Mouse (Mus musculus): ENCODE results near the gene Mettl22. TPM values are rescaled to one million over a fixed set of nuclear protein-coding genes. Genes with fewer than 3 reads are reported as not detected.

Mettl22 gene
- polyA plus RNA-seq, 1 experiment from 2014 or later: 14.1 TPM

DNA sequence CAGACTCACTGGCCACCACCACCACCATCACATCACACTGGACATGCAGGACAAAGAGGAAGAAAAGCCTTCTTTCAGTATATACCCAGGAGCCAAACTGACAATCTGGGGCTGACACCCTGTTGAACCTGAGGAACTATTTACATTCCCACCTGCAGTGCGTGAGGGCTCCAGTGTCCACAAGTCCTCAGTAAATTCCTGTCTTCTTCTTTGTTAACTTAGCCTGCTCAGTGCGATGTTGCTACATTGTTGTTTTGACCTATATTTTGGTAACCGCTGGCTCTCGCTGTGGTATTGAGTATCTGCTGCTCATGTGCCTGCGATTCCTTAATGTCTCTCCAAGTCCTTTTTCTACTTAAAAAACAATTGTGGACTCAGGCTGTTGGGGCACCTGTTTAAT is 49.9 kb downstream of the Mettl22 start:
- Histone ChIP-seq H3K27ac (replicated peaks; ENCODE audit: low read depth, low read length) (no peak overlapping the region), H3K36me3 (ENCODE audit: control insufficient read depth, insufficient read depth, low read length) (no peaks in the 10 kb centered on the region), H3K9ac (ENCODE audit: low read length) (no peak overlapping the region), H3K27me3 (ENCODE audit: control insufficient read depth, insufficient read depth, low read length) (no peaks in the 10 kb centered on the region), H3K4me3 (ENCODE audit: low read depth, low read length) (no peak overlapping the region), H3K4me2 (ENCODE audit: low read depth, severe bottlenecking) (no peak overlapping the region), H3K4me1 (ENCODE audit: control insufficient read depth, insufficient read depth, low read length) (peaks cover 10% of the 10 kb centered on the region; the same call in 1 of the 2 replicates), H3K9me3 (ENCODE audit: control insufficient read depth, low read length) (no peaks in the 10 kb centered on the region)
- WGBS: 84% methylated on average over 5 of the region's 5 CpGs
- DNase-seq (ENCODE audit: low spot score) (no peak), ATAC-seq (ENCODE audit: insufficient number of reproducible peaks, low FRiP score, low TSS enrichment, low read depth) (no peak)

DNA sequence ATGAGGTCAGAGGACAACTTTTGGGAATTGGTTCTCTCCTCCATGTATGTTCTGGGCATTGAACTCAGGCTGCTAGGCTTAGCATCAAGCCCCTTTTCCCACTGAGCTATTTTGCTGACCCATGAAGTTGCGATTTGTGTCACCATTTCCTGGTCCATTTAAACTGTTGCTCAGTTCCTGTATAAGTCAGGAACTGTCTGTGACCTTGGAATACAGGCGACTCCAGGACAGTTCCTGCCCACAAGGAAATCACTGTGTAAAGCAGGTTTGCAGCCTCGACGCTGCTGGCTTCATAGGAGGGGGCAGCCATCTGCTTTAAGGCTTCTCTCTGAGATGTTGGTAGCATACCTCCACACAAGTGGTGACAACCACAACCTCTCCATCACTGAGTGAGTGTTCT is 50.7 kb downstream of the Mettl22 start:
- H3K27me3 ChIP-seq (ENCODE audit: control insufficient read depth, insufficient read depth, low read length): no peaks in the 10 kb centered on the region
- H3K27ac ChIP-seq (replicated peaks; ENCODE audit: low read depth, low read length): no peak overlapping the region
- H3K4me2 ChIP-seq (ENCODE audit: low read depth, severe bottlenecking): no peak overlapping the region
- no peaks in the 10 kb centered on the region for H3K9me3 ChIP-seq (ENCODE audit: control insufficient read depth, low read length)
- H3K36me3 ChIP-seq (ENCODE audit: control insufficient read depth, insufficient read depth, low read length): no peaks in the 10 kb centered on the region
- no peak overlapping the region for H3K9ac ChIP-seq (ENCODE audit: low read length)
- ATAC-seq (ENCODE audit: insufficient number of reproducible peaks, low FRiP score, low TSS enrichment, low read depth): no peak
- H3K4me1 ChIP-seq (ENCODE audit: control insufficient read depth, insufficient read depth, low read length): peaks cover 10% of the 10 kb centered on the region; the same call in 1 of the 2 replicates
- no peak overlapping the region for H3K4me3 ChIP-seq (ENCODE audit: low read depth, low read length)
- 82% methylated on average over 4 of the region's 4 CpGs for WGBS
- no peak for DNase-seq (ENCODE audit: low spot score)

DNA sequence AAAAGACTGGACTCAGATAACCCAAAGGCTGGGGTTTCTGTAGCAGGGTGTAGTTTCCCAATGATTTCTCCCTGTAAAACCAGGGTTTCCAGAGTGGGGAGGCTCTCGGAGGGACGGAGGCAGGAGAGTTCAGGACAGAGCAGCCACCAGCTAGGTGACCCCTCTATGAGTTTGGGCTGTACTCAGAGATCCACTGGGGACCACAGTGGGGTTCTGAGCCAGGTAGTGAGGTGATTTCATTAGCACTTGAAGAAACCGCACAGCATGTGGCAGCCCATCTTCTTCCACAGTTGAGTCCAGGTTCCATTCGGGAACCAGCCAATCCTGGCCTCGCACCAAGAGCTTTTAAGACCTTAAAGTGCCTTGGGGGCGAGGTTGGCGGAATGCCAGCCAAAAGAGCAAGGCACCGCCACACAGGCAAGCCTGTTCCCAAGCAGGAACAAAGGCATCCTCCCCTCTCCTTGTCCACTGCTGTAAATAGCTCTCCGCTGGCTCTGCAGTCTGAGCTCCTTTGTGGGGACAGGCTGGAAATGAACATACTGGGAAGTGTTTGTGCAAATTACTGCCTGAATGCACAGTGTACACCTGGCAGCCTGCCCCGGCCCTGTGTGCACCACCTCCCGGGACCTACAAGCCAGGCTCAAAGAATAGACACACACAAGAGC is 53.0 kb downstream of the Mettl22 start:
- H3K4me2 ChIP-seq (ENCODE audit: low read depth, severe bottlenecking): no peak overlapping the region

DNA sequence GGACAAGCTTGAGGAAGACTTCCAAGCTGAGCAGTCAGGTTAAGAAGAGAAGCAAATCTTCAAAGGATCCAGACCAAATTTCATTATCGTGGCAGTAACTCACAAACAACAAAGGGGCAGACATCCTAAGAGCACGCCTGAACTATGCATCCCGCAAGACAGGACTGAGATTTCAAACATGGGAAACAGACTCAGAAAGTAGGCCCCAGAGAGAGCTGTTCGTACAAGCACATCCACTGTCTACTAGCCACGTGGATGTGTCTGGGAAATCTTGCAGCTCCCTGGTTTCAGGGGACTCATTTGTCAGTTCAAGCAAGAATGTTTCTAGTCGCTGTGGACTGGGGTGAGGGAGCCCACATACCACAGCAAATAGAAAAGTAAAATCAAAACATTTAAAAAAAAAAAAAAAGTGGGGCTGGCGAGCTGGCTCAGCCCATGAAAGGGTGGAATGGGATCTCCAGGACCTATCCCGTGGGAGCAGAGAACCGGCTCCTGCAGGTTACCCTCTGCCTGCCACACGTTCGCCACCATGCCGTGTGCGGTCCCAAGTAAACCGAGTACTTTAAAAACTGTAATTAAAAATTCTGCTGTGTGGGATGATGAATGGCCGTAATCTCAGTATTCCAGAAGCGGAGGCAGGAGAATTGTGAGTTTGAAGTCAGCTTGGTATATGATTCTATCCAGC is 53.7 kb downstream of the Mettl22 start:
- H3K36me3 ChIP-seq (ENCODE audit: control insufficient read depth, insufficient read depth, low read length): no peaks in the 10 kb centered on the region
- peaks cover 10% of the 10 kb centered on the region; the same call in 1 of the 2 replicates for H3K4me1 ChIP-seq (ENCODE audit: control insufficient read depth, insufficient read depth, low read length)
- ATAC-seq (ENCODE audit: insufficient number of reproducible peaks, low FRiP score, low TSS enrichment, low read depth): peak; percentile 67; the same call in 1 of the 2 replicates
- no peaks in the 10 kb centered on the region for H3K27me3 ChIP-seq (ENCODE audit: control insufficient read depth, insufficient read depth, low read length)
- H3K4me2 ChIP-seq (ENCODE audit: low read depth, severe bottlenecking): no peak overlapping the region
- WGBS: 66% methylated on average over 16 of the region's 16 CpGs
- peak overlapping the region; percentile 80 for H3K27ac ChIP-seq (replicated peaks; ENCODE audit: low read depth, low read length)
- no peak for DNase-seq (ENCODE audit: low spot score)
- H3K9me3 ChIP-seq (ENCODE audit: control insufficient read depth, low read length): no peaks in the 10 kb centered on the region
- H3K4me3 ChIP-seq (ENCODE audit: low read depth, low read length): no peak overlapping the region
- H3K9ac ChIP-seq (ENCODE audit: low read length): 0 out of 2 replicates have a peak overlapping the region, but pooled peaks have one; percentile 5

More for the DNA sequence above, 53.0 kb downstream of the Mettl22 start:
- 39% methylated on average over 11 of the region's 11 CpGs for WGBS
- Histone ChIP-seq H3K4me1 (ENCODE audit: control insufficient read depth, insufficient read depth, low read length) (peaks cover 10% of the 10 kb centered on the region; the same call in 1 of the 2 replicates), H3K4me3 (ENCODE audit: low read depth, low read length) (no peak overlapping the region), H3K27me3 (ENCODE audit: control insufficient read depth, insufficient read depth, low read length) (no peaks in the 10 kb centered on the region), H3K9ac (ENCODE audit: low read length) (0 out of 2 replicates have a peak overlapping the region, but pooled peaks have one; percentile 5), H3K9me3 (ENCODE audit: control insufficient read depth, low read length) (no peaks in the 10 kb centered on the region), H3K27ac (replicated peaks; ENCODE audit: low read depth, low read length) (peak overlapping the region; percentile 80), H3K36me3 (ENCODE audit: control insufficient read depth, insufficient read depth, low read length) (no peaks in the 10 kb centered on the region)
- peak; percentile 64 for DNase-seq (ENCODE audit: low spot score)
- ATAC-seq (ENCODE audit: insufficient number of reproducible peaks, low FRiP score, low TSS enrichment, low read depth): peak; percentile 69

DNA sequence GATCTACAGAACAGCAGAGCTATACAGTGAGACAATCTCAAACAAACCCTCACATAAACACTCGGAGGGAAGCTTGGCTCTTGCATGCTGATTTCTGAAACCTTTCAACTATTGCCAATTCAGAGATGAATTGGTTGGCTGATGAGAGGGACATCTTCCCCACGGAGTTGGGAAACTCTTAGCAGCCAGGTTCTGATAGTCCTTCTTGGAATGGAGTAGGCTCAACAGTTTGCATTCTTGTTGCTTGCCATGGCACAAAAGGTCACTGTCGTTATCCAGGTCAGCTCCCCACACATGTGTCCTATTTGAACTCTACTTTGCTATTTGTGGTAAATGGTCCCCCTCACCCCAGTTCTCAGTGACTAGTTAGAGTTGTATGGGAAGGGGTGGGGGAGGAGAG is 54.7 kb downstream of the Mettl22 start:
- peaks cover 10% of the 10 kb centered on the region; the same call in 1 of the 2 replicates for H3K4me1 ChIP-seq (ENCODE audit: control insufficient read depth, insufficient read depth, low read length)
- H3K9me3 ChIP-seq (ENCODE audit: control insufficient read depth, low read length): no peaks in the 10 kb centered on the region
- H3K9ac ChIP-seq (ENCODE audit: low read length): no peak overlapping the region
- no peaks in the 10 kb centered on the region for H3K27me3 ChIP-seq (ENCODE audit: control insufficient read depth, insufficient read depth, low read length)
- no peaks in the 10 kb centered on the region for H3K36me3 ChIP-seq (ENCODE audit: control insufficient read depth, insufficient read depth, low read length)
- 62% methylated on average over 3 of the region's 3 CpGs for WGBS
- ATAC-seq (ENCODE audit: insufficient number of reproducible peaks, low FRiP score, low TSS enrichment, low read depth) (no peak), DNase-seq (ENCODE audit: low spot score) (no peak)
- H3K27ac ChIP-seq (replicated peaks; ENCODE audit: low read depth, low read length): no peak overlapping the region
- H3K4me2 ChIP-seq (ENCODE audit: low read depth, severe bottlenecking): no peak overlapping the region
- H3K4me3 ChIP-seq (ENCODE audit: low read depth, low read length): no peak overlapping the region

DNA sequence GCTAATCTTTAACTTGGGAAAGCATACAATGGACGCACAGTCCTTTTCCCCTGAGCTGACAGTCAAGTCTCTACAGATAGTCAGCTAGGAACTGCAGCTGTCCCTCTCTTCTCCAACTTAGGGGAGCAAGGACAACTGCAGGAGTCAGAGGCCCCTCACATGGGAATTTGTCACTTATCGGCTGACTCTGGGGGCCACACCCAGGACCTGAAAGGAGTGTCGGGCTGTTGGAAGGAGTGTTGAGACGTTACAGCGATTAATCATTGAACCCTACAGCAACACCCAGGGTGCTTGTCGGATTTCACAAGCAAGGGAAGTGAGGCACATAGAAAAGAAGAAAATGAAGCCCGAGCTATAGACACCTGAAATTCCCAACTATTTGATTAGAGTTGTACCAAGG is 55.3 kb downstream of the Mettl22 start:
- DNase-seq (ENCODE audit: low spot score) (no peak), ATAC-seq (ENCODE audit: insufficient number of reproducible peaks, low FRiP score, low TSS enrichment, low read depth) (no peak)
- H3K36me3 ChIP-seq (ENCODE audit: control insufficient read depth, insufficient read depth, low read length): no peaks in the 10 kb centered on the region
- H3K4me3 ChIP-seq (ENCODE audit: low read depth, low read length): no peak overlapping the region
- no peaks in the 10 kb centered on the region for H3K27me3 ChIP-seq (ENCODE audit: control insufficient read depth, insufficient read depth, low read length)
- peaks cover 10% of the 10 kb centered on the region; the same call in 1 of the 2 replicates for H3K4me1 ChIP-seq (ENCODE audit: control insufficient read depth, insufficient read depth, low read length)
- H3K9me3 ChIP-seq (ENCODE audit: control insufficient read depth, low read length): no peaks in the 10 kb centered on the region
- no peak overlapping the region for H3K9ac ChIP-seq (ENCODE audit: low read length)
- H3K4me2 ChIP-seq (ENCODE audit: low read depth, severe bottlenecking): no peak overlapping the region
- 66% methylated on average over 7 of the region's 7 CpGs for WGBS
- H3K27ac ChIP-seq (replicated peaks; ENCODE audit: low read depth, low read length): no peak overlapping the region

DNA sequence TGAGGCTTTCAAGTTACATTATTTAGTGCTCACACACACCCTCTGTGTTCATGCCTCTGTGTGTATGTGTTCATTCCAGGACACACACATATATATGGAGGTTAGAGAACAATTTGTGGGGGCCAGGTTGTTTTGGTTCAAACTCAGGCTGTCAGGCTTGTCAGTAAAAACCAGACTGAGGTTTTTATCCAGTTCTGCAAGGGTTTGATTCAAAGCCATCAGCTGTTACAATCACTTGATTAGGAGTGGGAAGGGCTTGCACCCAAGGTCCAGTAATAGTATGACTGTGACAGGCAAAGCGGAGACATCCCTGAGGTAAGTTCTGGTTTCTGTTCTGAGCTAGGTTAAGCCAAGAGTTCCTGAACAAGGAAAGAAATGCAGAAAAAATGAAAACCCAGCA is 58.8 kb downstream of the Mettl22 start:
- ATAC-seq (ENCODE audit: insufficient number of reproducible peaks, low FRiP score, low TSS enrichment, low read depth): no peak
- Histone ChIP-seq H3K27me3 (ENCODE audit: control insufficient read depth, insufficient read depth, low read length) (no peaks in the 10 kb centered on the region), H3K27ac (replicated peaks; ENCODE audit: low read depth, low read length) (no peak overlapping the region)

DNA sequence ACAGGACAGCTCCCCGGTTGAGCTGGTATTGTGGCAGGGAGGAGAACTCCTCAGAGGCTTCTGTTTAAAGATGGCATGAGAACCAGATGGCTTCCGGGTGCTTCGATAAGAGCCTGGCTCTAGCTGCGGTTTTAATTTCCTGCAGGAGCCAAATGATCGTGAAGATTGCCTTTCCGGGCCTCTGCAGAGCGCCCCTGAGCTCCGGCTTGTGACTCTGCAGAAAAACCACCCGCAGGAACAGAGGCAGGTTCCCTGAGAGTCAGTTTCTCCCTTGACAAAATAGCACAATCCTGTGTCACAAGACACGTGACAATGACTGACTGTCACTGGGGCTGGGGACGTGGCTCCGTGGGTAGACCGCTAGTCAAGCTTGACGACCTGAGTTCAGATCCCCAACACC is 59.4 kb downstream of the Mettl22 start:
- Histone ChIP-seq H3K9ac (ENCODE audit: low read length) (no peak overlapping the region), H3K4me1 (ENCODE audit: control insufficient read depth, insufficient read depth, low read length) (no peaks in the 10 kb centered on the region), H3K27ac (replicated peaks; ENCODE audit: low read depth, low read length) (no peak overlapping the region), H3K4me2 (ENCODE audit: low read depth, severe bottlenecking) (no peak overlapping the region), H3K27me3 (ENCODE audit: control insufficient read depth, insufficient read depth, low read length) (no peaks in the 10 kb centered on the region), H3K9me3 (ENCODE audit: control insufficient read depth, low read length) (no peaks in the 10 kb centered on the region), H3K4me3 (ENCODE audit: low read depth, low read length) (no peak overlapping the region), H3K36me3 (ENCODE audit: control insufficient read depth, insufficient read depth, low read length) (no peaks in the 10 kb centered on the region)
- ATAC-seq (ENCODE audit: insufficient number of reproducible peaks, low FRiP score, low TSS enrichment, low read depth): no peak
- DNase-seq (ENCODE audit: low spot score): no peak
- 74% methylated on average over 14 of the region's 14 CpGs for WGBS

More for the DNA sequence above, 58.8 kb downstream of the Mettl22 start:
- Histone ChIP-seq H3K4me2 (ENCODE audit: low read depth, severe bottlenecking) (no peak overlapping the region), H3K9me3 (ENCODE audit: control insufficient read depth, low read length) (no peaks in the 10 kb centered on the region), H3K36me3 (ENCODE audit: control insufficient read depth, insufficient read depth, low read length) (no peaks in the 10 kb centered on the region), H3K4me3 (ENCODE audit: low read depth, low read length) (no peak overlapping the region), H3K4me1 (ENCODE audit: control insufficient read depth, insufficient read depth, low read length) (no peaks in the 10 kb centered on the region; the same call in 1 of the 2 replicates), H3K9ac (ENCODE audit: low read length) (no peak overlapping the region)
- no peak for DNase-seq (ENCODE audit: low spot score)
- 96% methylated on average over 1 of the region's 1 CpGs for WGBS
